Mouse (Mus musculus) liver, embryonic 16.5 days (tissue): ENCODE results near the gene Gmcl1. TPM values are rescaled to one million over a fixed set of nuclear protein-coding genes. Genes with fewer than 3 reads are reported as not detected.

Experiments
- ATAC-seq: fragments of 200-750 bp; cut with Nextera tagmentation; 2 replicates; pipeline ENCODE4 v1.8.0; 2017; ENCODE audit warnings: low read depth, mild to moderate bottlenecking, moderate number of reproducible peaks, moderate library complexity
- H3K27ac ChIP-seq: fragments of 300-500 bp; sonication (generic); 2 replicates; pipeline ENCODE4 v1.5.1; 2014; ENCODE audit warnings: mild to moderate bottlenecking, low read length
- H3K27me3 ChIP-seq: fragments of 300-500 bp; sonication (generic); 2 replicates; pipeline ENCODE4 v1.6.1; 2014; ENCODE audit warnings: low read depth, low read length, mixed read lengths; ENCODE audit not compliant: control insufficient read depth, insufficient read depth
- H3K36me3 ChIP-seq: fragments of 300-500 bp; sonication (generic); 2 replicates; pipeline ENCODE4 v1.6.1; 2014; ENCODE audit warnings: mild to moderate bottlenecking; ENCODE audit not compliant: control insufficient read depth, insufficient read depth
- H3K4me1 ChIP-seq: fragments of 300-500 bp; sonication (generic); 2 replicates; pipeline ENCODE4 v1.6.1; 2014; ENCODE audit warnings: low read depth, low read length, mixed read lengths; ENCODE audit not compliant: control insufficient read depth
- H3K4me2 ChIP-seq: fragments of 300-500 bp; sonication (generic); 2 replicates; pipeline ENCODE4 v1.6.1; 2014; ENCODE audit warnings: low read depth, low read length, mixed read lengths
- H3K4me3 ChIP-seq: fragments of 300-500 bp; sonication (generic); 2 replicates; pipeline ENCODE4 v1.5.1; 2014; ENCODE audit warnings: low read depth, mild to moderate bottlenecking, low read length
- H3K9ac ChIP-seq: fragments of 300-500 bp; sonication (generic); 2 replicates; pipeline ENCODE4 v1.6.1; 2014; ENCODE audit warnings: low read depth, low read length
- H3K9me3 ChIP-seq: fragments of 300-500 bp; sonication (generic); replicated peaks from 2 replicates; pipeline ENCODE4 v1.6.1; 2016; ENCODE audit warnings: low read length; ENCODE audit not compliant: control insufficient read depth
- WGBS: fragments of 180-500 bp; shearing (Covaris S2); extraction: QIAGEN DNeasy Blood & Tissue Kit; methylation state at CpG from one replicate; pipeline ENCODE4 v1.1.7; 2014; ENCODE audit not compliant: insufficient replicate concordance; 5-methylcytosine and 5-hydroxymethylcytosine counted together
- polyA plus RNA-seq: library from polyadenylated mRNA; unstranded; fragments of >200 nt; fragmentation: Nextera tagmentation; extraction: Ambion mirVana; gene quantifications from 2 replicates; pipeline ENCODE4 v1.2.1, GENCODE M21; 2015

Gene Gmcl1
- polyA plus RNA-seq, 1 experiment from 2014 or later, result 6.0 TPM

GRCm38 (mm10) chr6:86749817-86750216, 16.6 kb upstream of the Gmcl1 start:
- WGBS, result 30% methylated on average over 4 of the region's 4 CpGs
- Histone ChIP-seq H3K9me3 (no peaks in the 10 kb centered on the region), H3K9ac (no peak overlapping the region), H3K36me3 (peaks cover 5% of the 10 kb centered on the region; the same call in 1 of the 2 replicates), H3K4me2 (no peak overlapping the region), H3K27me3 (no peaks in the 10 kb centered on the region), H3K4me1 (no peaks in the 10 kb centered on the region), H3K4me3 (no peak overlapping the region), H3K27ac (no peak overlapping the region)
- ATAC-seq, result no peak

- Histone ChIP-seq H3K9me3 (no peaks in the 10 kb centered on the region), H3K4me2 (no peak overlapping the region), H3K4me1 (no peaks in the 10 kb centered on the region), H3K36me3 (peaks cover 3% of the 10 kb centered on the region), H3K9ac (no peak overlapping the region), H3K27me3 (no peaks in the 10 kb centered on the region), H3K27ac (no peak overlapping the region), H3K4me3 (no peak overlapping the region)
- ATAC-seq, result no peak
These were observed 14.0 kb upstream of the Gmcl1 start for GRCm38 (mm10) chr6:86747171-86747570.

- no peaks in the 10 kb centered on the region for H3K27me3 ChIP-seq
- H3K4me2 ChIP-seq, result no peak overlapping the region
- H3K36me3 ChIP-seq, result peaks cover 3% of the 10 kb centered on the region
- ATAC-seq, result no peak
- 27% methylated on average over 3 of the region's 3 CpGs for WGBS
- H3K9ac ChIP-seq, result no peak overlapping the region
- H3K9me3 ChIP-seq, result no peaks in the 10 kb centered on the region
- no peak overlapping the region for H3K27ac ChIP-seq
- peaks cover 4% of the 10 kb centered on the region for H3K4me1 ChIP-seq
- H3K4me3 ChIP-seq, result no peak overlapping the region
These were observed 7.5 kb upstream of the Gmcl1 start for GRCm38 (mm10) chr6:86740652-86741051.

GRCm38 (mm10) chr6:86736830-86737229, 3.6 kb upstream of the Gmcl1 start:
- Histone ChIP-seq H3K4me2 (no peak overlapping the region), H3K9me3 (no peaks in the 10 kb centered on the region), H3K4me1 (peaks cover 16% of the 10 kb centered on the region), H3K27me3 (no peaks in the 10 kb centered on the region), H3K9ac (no peak overlapping the region), H3K4me3 (no peak overlapping the region), H3K27ac (no peak overlapping the region), H3K36me3 (no peaks in the 10 kb centered on the region)
- 29% methylated on average over 6 of the region's 6 CpGs for WGBS
- ATAC-seq, result no peak

DNA sequence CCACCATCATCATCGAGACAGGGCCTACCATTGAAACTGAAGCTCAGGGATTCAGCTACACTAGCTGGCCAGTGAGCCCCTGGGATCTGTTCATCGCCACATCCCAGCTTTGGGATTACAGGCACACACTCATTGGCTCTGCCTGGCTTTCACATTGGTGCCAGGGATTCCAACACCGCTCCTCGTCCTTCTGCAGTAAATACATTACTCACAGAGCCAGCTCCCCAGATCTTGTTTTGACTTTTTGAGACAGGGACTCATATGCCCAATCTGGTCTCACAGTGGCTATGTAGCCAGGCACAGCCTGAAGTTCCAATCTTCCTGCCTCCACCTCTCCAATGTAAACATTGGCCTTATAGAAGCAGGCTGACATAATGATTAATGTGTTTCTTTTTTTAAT, 3.1 kb upstream of the Gmcl1 start:
- no peak for ATAC-seq
- WGBS, result 68% methylated on average over 4 of the region's 4 CpGs
- no peaks in the 10 kb centered on the region for H3K36me3 ChIP-seq
- no peak overlapping the region for H3K4me3 ChIP-seq
- H3K4me2 ChIP-seq, result no peak overlapping the region
- H3K9me3 ChIP-seq, result no peaks in the 10 kb centered on the region
- H3K27ac ChIP-seq, result no peak overlapping the region
- peaks cover 17% of the 10 kb centered on the region for H3K4me1 ChIP-seq
- no peak overlapping the region for H3K9ac ChIP-seq
- H3K27me3 ChIP-seq, result no peaks in the 10 kb centered on the region

DNA sequence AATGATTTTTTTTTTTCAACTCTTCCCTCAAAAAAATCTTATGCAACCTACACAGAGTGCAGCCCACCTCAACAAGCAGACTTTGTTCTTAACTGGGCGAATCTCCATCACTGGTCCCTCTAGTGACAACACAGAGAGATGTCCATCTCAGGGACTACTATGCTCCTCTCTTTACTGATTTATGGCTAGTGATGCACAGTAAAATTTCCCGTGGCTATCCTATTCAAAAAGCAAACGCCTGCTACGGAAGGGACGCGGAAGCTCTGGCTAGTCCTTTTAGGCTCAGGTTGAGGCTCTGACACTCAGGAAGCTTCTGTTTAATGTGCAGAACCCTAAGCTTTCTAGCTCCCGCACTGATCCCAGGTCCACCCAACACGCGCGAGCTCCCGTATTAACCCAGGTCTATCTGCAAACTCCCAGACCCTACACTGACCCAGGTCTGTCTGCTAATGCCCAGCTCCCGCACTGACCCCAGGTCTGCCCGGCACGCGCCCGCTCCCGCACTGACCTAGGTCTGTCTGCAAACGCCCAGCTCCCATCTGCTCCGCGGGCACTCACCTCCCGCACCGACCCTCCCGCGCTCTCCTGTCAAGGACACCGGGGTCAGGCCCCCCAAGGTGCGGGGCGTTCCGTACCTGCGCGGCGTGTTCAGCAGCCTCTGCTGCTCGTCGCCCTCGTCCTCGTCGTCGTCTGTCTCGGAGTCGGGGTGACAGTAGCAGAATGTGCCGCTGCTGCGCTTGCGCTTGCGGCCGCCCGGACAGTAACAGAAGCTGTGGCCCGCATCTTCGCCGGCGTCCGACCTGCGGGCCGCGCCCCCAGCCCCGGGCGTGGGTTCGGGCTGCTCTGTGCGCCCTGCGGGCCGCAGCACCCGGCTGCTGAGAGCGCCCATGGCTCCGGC, 658 bp downstream of the Gmcl1 start:
- no peaks in the 10 kb centered on the region for H3K36me3 ChIP-seq
- peak overlapping the region; percentile 91 for H3K9ac ChIP-seq
- H3K27ac ChIP-seq, result peak overlapping the region; percentile 90
- H3K27me3 ChIP-seq, result no peaks in the 10 kb centered on the region
- ATAC-seq, result peak; percentile 9
- H3K4me3 ChIP-seq, result peak overlapping the region; percentile 87
- under 1% methylated on average over 58 of the region's 62 CpGs for WGBS
- no peaks in the 10 kb centered on the region for H3K9me3 ChIP-seq
- peak overlapping the region; percentile 100 for H3K4me2 ChIP-seq
- H3K4me1 ChIP-seq, result peaks cover 17% of the 10 kb centered on the region

GRCm38 (mm10) chr6:86728711-86729110, 4.5 kb downstream of the Gmcl1 start:
- no peak overlapping the region for H3K27ac ChIP-seq
- no peak overlapping the region for H3K4me3 ChIP-seq
- H3K36me3 ChIP-seq, result no peaks in the 10 kb centered on the region; the same call in 1 of the 2 replicates
- no peaks in the 10 kb centered on the region for H3K9me3 ChIP-seq
- no peak overlapping the region for H3K4me2 ChIP-seq
- H3K27me3 ChIP-seq, result no peaks in the 10 kb centered on the region
- WGBS, result 74% methylated on average over 5 of the region's 5 CpGs
- no peak for ATAC-seq
- no peak overlapping the region for H3K9ac ChIP-seq
- H3K4me1 ChIP-seq, result peaks cover 9% of the 10 kb centered on the region

GRCm38 (mm10) chr6:86721977-86722376, 11.2 kb downstream of the Gmcl1 start:
- no peaks in the 10 kb centered on the region for H3K27me3 ChIP-seq
- H3K4me3 ChIP-seq, result no peak overlapping the region
- no peaks in the 10 kb centered on the region for H3K9me3 ChIP-seq
- H3K4me2 ChIP-seq, result no peak overlapping the region
- no peak overlapping the region for H3K27ac ChIP-seq
- WGBS, result 85% methylated on average over 3 of the region's 3 CpGs
- ATAC-seq, result no peak
- no peaks in the 10 kb centered on the region for H3K36me3 ChIP-seq
- H3K9ac ChIP-seq, result no peak overlapping the region
- H3K4me1 ChIP-seq, result no peaks in the 10 kb centered on the region

DNA sequence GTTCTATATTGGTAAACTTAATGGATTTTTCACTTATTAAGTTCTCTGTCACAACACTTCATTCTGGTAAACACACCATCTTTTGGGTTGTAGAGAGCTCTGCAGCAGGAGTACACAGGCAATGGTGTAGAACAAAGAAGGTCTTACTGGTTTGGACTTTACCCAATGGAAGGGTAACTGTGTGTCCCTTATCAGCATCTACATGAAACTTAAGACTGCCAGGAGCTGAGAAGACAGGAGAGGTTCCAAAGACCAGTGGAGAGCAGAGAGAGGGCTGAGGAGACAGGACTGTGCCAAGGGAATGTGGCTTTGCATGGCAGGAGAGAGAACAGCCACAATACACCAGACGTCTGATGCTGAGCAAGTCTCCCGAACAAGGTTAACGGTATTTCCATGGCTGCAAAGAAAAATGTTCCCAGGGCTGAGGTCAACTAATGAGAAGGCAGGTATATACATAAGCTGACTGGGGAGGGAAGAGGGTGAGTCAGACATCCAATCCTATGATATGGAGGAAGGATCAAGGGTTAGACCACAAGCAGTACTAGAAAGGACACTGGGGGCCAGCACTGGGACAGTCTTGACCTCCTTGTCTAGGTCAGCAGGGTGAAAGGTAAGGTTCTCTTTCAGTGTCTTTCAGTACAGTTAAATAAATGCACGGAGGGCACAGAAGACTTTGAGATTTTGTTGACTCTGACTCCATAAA, 25.0 kb downstream of the Gmcl1 start:
- Histone ChIP-seq H3K4me3 (no peak overlapping the region), H3K9ac (no peak overlapping the region), H3K27me3 (no peaks in the 10 kb centered on the region), H3K27ac (no peak overlapping the region), H3K36me3 (no peaks in the 10 kb centered on the region), H3K9me3 (no peaks in the 10 kb centered on the region), H3K4me1 (no peaks in the 10 kb centered on the region), H3K4me2 (no peak overlapping the region)
- 82% methylated on average over 4 of the region's 4 CpGs for WGBS
- ATAC-seq, result no peak
